Mouse (Mus musculus) liver, embryonic 16.5 days (tissue): ENCODE results near the gene Epb41l4b. TPM values are rescaled to one million over a fixed set of nuclear protein-coding genes. Genes with fewer than 3 reads are reported as not detected.

ENCODE experiments used
- ATAC-seq: fragments of 200-750 bp; cut with Nextera tagmentation; 2 replicates; pipeline ENCODE4 v1.8.0; 2017; ENCODE audit warnings: low read depth, mild to moderate bottlenecking, moderate number of reproducible peaks, moderate library complexity
- H3K27ac ChIP-seq: fragments of 300-500 bp; sonication (generic); 2 replicates; pipeline ENCODE4 v1.5.1; 2014; ENCODE audit warnings: mild to moderate bottlenecking, low read length
- H3K27me3 ChIP-seq: fragments of 300-500 bp; sonication (generic); 2 replicates; pipeline ENCODE4 v1.6.1; 2014; ENCODE audit warnings: low read depth, low read length, mixed read lengths; ENCODE audit not compliant: control insufficient read depth, insufficient read depth
- H3K36me3 ChIP-seq: fragments of 300-500 bp; sonication (generic); 2 replicates; pipeline ENCODE4 v1.6.1; 2014; ENCODE audit warnings: mild to moderate bottlenecking; ENCODE audit not compliant: control insufficient read depth, insufficient read depth
- H3K4me1 ChIP-seq: fragments of 300-500 bp; sonication (generic); 2 replicates; pipeline ENCODE4 v1.6.1; 2014; ENCODE audit warnings: low read depth, low read length, mixed read lengths; ENCODE audit not compliant: control insufficient read depth
- H3K4me2 ChIP-seq: fragments of 300-500 bp; sonication (generic); 2 replicates; pipeline ENCODE4 v1.6.1; 2014; ENCODE audit warnings: low read depth, low read length, mixed read lengths
- H3K4me3 ChIP-seq: fragments of 300-500 bp; sonication (generic); 2 replicates; pipeline ENCODE4 v1.5.1; 2014; ENCODE audit warnings: low read depth, mild to moderate bottlenecking, low read length
- H3K9ac ChIP-seq: fragments of 300-500 bp; sonication (generic); 2 replicates; pipeline ENCODE4 v1.6.1; 2014; ENCODE audit warnings: low read depth, low read length
- H3K9me3 ChIP-seq: fragments of 300-500 bp; sonication (generic); replicated peaks from 2 replicates; pipeline ENCODE4 v1.6.1; 2016; ENCODE audit warnings: low read length; ENCODE audit not compliant: control insufficient read depth
- WGBS: fragments of 180-500 bp; shearing (Covaris S2); extraction: QIAGEN DNeasy Blood & Tissue Kit; methylation state at CpG from one replicate; pipeline ENCODE4 v1.1.7; 2014; ENCODE audit not compliant: insufficient replicate concordance; 5-methylcytosine and 5-hydroxymethylcytosine counted together
- polyA plus RNA-seq: library from polyadenylated mRNA; unstranded; fragments of >200 nt; fragmentation: Nextera tagmentation; extraction: Ambion mirVana; gene quantifications from 2 replicates; pipeline ENCODE4 v1.2.1, GENCODE M21; 2015

Gene Epb41l4b
- polyA plus RNA-seq, 1 experiment from 2014 or later: 2.0 TPM

- no peaks in the 10 kb centered on the region for H3K36me3 ChIP-seq
- H3K27me3 ChIP-seq: no peaks in the 10 kb centered on the region
- H3K27ac ChIP-seq: peak within 1 kb of the TSS; percentile 76
- WGBS: under 1% methylated on average over 106 of the region's 107 CpGs
- no peaks in the 10 kb centered on the region for H3K9me3 ChIP-seq
- peaks cover 11% of the 10 kb centered on the region for H3K4me1 ChIP-seq
- H3K4me2 ChIP-seq: peak within 1 kb of the TSS; percentile 94
- peak within 1 kb of the TSS; percentile 80 for H3K4me3 ChIP-seq
- peak within 1 kb of the TSS; percentile 82 for H3K9ac ChIP-seq
- ATAC-seq: peak; percentile 95
Observed at GRCm38 (mm10) chr4:56946641-56947640, 196.3 kb downstream of the Epb41l4b start, which contains the start of gene Tmem245. Gene Tmem245, minus strand, starts transcription at chr4:56947437.

GRCm38 (mm10) chr4:56946180-56946579, 197.1 kb downstream of the Epb41l4b start:
- no peak for ATAC-seq
- no peaks in the 10 kb centered on the region for H3K9me3 ChIP-seq

DNA sequence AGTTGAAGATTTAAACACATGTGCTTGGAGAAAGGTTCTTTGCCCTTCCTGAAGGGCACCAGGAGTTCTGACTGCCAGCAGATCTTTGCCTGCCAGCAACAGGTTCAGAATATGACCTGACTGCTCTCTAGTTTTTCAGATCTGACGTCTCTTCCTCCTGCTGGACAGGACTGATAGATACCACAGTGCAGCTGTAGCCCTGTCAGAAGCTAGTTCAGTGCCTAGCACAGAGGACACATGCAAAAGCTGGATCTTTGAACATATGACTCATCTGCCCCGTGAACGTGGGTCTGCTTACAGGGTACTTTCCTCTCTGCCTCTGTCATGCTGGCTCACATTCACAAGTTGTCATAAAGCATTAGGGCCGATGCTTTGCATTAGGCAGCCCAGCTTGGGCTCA, 199.0 kb downstream of the Epb41l4b start:
- WGBS: 39% methylated on average over 4 of the region's 4 CpGs
- Histone ChIP-seq H3K9ac (no peak overlapping the region), H3K4me2 (no peak overlapping the region)

More at GRCm38 (mm10) chr4:56946180-56946579, 197.1 kb downstream of the Epb41l4b start:
- Histone ChIP-seq H3K27ac (no peak overlapping the region), H3K27me3 (no peaks in the 10 kb centered on the region), H3K4me1 (peaks cover 11% of the 10 kb centered on the region), H3K4me3 (peak overlapping the region; percentile 80), H3K9ac (peak overlapping the region; percentile 82), H3K4me2 (peak overlapping the region; percentile 94), H3K36me3 (no peaks in the 10 kb centered on the region)
- WGBS: 5% methylated on average over 14 of the region's 14 CpGs

GRCm38 (mm10) chr4:56943258-56943657, 200.0 kb downstream of the Epb41l4b start:
- no peak overlapping the region for H3K4me2 ChIP-seq
- no peak overlapping the region for H3K9ac ChIP-seq
- H3K27me3 ChIP-seq: no peaks in the 10 kb centered on the region
- no peak overlapping the region for H3K27ac ChIP-seq
- H3K4me1 ChIP-seq: peaks cover 14% of the 10 kb centered on the region
- H3K36me3 ChIP-seq: no peaks in the 10 kb centered on the region
- WGBS: 72% methylated on average over 1 of the region's 1 CpGs
- H3K9me3 ChIP-seq: no peaks in the 10 kb centered on the region
- no peak for ATAC-seq
- no peak overlapping the region for H3K4me3 ChIP-seq

More for the DNA sequence above, 199.0 kb downstream of the Epb41l4b start:
- H3K36me3 ChIP-seq: no peaks in the 10 kb centered on the region
- H3K9me3 ChIP-seq: no peaks in the 10 kb centered on the region
- H3K27ac ChIP-seq: no peak overlapping the region
- ATAC-seq: no peak
- no peaks in the 10 kb centered on the region for H3K27me3 ChIP-seq
- no peak overlapping the region for H3K4me3 ChIP-seq
- peaks cover 14% of the 10 kb centered on the region for H3K4me1 ChIP-seq

GRCm38 (mm10) chr4:56942567-56942966, 200.7 kb downstream of the Epb41l4b start:
- Histone ChIP-seq H3K9ac (no peak overlapping the region), H3K4me1 (peaks cover 14% of the 10 kb centered on the region), H3K36me3 (no peaks in the 10 kb centered on the region), H3K27ac (no peak overlapping the region), H3K27me3 (no peaks in the 10 kb centered on the region), H3K9me3 (no peaks in the 10 kb centered on the region), H3K4me2 (no peak overlapping the region), H3K4me3 (no peak overlapping the region)
- 68% methylated on average over 1 of the region's 1 CpGs for WGBS
- no peak for ATAC-seq

Other genes starting within 250 kb of the Epb41l4b start
- 2.3 and 2.4 TPM in 2 replicates for gene Tmem245, start 196.0 kb downstream of the Epb41l4b start, polyA plus RNA-seq
- gene Frrs1l, start 153.0 kb downstream of the Epb41l4b start, polyA plus RNA-seq: 0.04 TPM in 1 of 2 replicates, not detected in the other
- 1.0 and 1.1 TPM in 2 replicates for gene Ptpn3, start 158.4 kb upstream of the Epb41l4b start, polyA plus RNA-seq